Mouse (Mus musculus) megakaryocyte, embryonic 14.5 days (primary cell): ENCODE results near the gene 1110004F10Rik.

Source experiments
- FLI1 ChIP-seq: IDR thresholded peaks from 2 replicates; pipeline ENCODE4 v1.6.1; 2012; ENCODE audit warnings: low read length, inconsistent platforms, mixed read lengths
- GATA1 ChIP-seq: IDR thresholded peaks from 3 replicates; pipeline ENCODE4 v1.6.1; 2012; ENCODE audit warnings: mixed read lengths, low read length, inconsistent platforms, borderline replicate concordance

- TF ChIP-seq GATA1 (no peak), FLI1 (no peak)
Observed at GRCm38 (mm10) chr7:116120737-116121136, 81.5 kb downstream of the 1110004F10Rik start.
